Mouse (Mus musculus) liver, embryonic 11.5 days (tissue): ENCODE data around the gene Bcl2. TPM values are rescaled to one million over a fixed set of nuclear protein-coding genes. Genes with fewer than 3 reads are reported as not detected.

Experiments
- ATAC-seq: fragments of 200-750 bp; cut with Nextera tagmentation; replicated peaks from 2 replicates; pipeline ENCODE4 v1.8.0; 2017; ENCODE audit warnings: moderate number of reproducible peaks, mild to moderate bottlenecking, moderate TSS enrichment, moderate library complexity; ENCODE audit not compliant: low FRiP score
- DNase-seq: peaks from one replicate; pipeline ENCODE4 v3.0.0-alpha.2; 2017; ENCODE audit warnings: low spot score
- H3K27ac ChIP-seq: fragments of 300-500 bp; sonication (generic); 2 replicates; pipeline ENCODE4 v1.5.1; 2014; ENCODE audit warnings: mild to moderate bottlenecking, low read depth, low read length, control low read depth
- H3K27me3 ChIP-seq: fragments of 300-500 bp; sonication (generic); replicated peaks from 2 replicates; pipeline ENCODE4 v1.6.1; 2014; ENCODE audit warnings: low read length, mixed read lengths; ENCODE audit not compliant: control insufficient read depth, insufficient read depth
- H3K36me3 ChIP-seq: fragments of 300-500 bp; sonication (generic); 2 replicates; pipeline ENCODE4 v1.6.1; 2014; ENCODE audit warnings: mild to moderate bottlenecking, low read length, moderate library complexity, mixed read lengths; ENCODE audit not compliant: control insufficient read depth, insufficient read depth
- H3K4me1 ChIP-seq: fragments of 300-500 bp; sonication (generic); replicated peaks from 2 replicates; pipeline ENCODE4 v1.6.1; 2014; ENCODE audit warnings: low read length, mixed read lengths; ENCODE audit not compliant: control insufficient read depth, insufficient read depth
- H3K4me2 ChIP-seq: fragments of 300-500 bp; sonication (generic); 2 replicates; pipeline ENCODE4 v1.6.1; 2014; ENCODE audit warnings: mild to moderate bottlenecking, control low read depth, moderate library complexity
- H3K4me3 ChIP-seq: fragments of 300-500 bp; sonication (generic); 2 replicates; pipeline ENCODE4 v1.5.1; 2014; ENCODE audit warnings: low read depth, low read length, control low read depth
- H3K9ac ChIP-seq: fragments of 300-500 bp; sonication (generic); 2 replicates; pipeline ENCODE4 v1.6.1; 2014; ENCODE audit warnings: low read depth, low read length, control low read depth
- H3K9me3 ChIP-seq: fragments of 300-500 bp; sonication (generic); 2 replicates; pipeline ENCODE4 v1.6.1; 2016; ENCODE audit warnings: low read length, inconsistent platforms, mixed read lengths; ENCODE audit not compliant: control insufficient read depth
- WGBS: fragments of 180-500 bp; shearing (Covaris S2); extraction: QIAGEN DNeasy Blood & Tissue Kit; methylation state at CpG from one replicate; pipeline ENCODE4 v1.1.7; 2014; 5-methylcytosine and 5-hydroxymethylcytosine counted together
- polyA plus RNA-seq: library from polyadenylated mRNA; unstranded; fragments of >200 nt; fragmentation: Nextera tagmentation; extraction: Ambion mirVana; gene quantifications from 2 replicates; pipeline ENCODE4 v1.2.1, GENCODE M21; 2014

Gene Bcl2
- polyA plus RNA-seq, 1 experiment from 2014 or later: 2.8 TPM

DNA sequence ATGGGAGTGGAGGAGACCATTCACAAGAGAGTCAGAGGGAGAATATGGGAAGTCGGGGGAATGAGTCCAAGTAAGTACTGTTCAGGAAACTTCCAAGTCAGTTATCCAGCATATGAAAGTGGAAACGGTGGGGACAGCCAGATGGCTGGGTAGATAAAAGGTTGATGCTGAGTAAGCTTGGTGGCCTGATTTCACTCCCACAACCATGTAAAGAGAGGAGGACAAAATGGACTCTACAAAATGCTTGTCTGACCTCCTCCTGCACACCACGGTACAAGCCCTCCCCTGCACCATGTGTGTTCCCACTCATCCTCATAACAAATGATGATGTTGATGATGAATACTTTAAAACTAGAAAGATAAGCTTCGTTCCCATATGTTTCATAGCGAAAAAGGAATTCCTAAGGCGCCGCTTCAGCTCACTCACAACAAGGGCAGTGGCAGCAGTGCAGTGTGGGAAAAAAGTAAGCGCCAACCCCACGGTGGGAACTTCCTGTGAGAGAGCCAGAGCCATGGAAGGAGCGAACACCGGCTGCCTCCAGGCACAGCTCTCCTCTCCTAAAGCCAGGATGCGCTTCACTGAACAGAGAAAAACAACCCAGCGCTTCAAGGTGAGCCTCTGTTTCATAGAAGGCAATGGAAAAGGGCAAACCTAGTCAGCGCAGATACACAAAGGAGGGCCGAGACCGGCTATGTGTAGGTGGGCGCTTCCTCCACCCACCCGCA is 26.5 kb downstream of the Bcl2 start:
- ATAC-seq (no peak), DNase-seq (no peak)
- Histone ChIP-seq H3K27ac (no peak overlapping the region), H3K4me3 (no peak overlapping the region), H3K4me2 (no peak overlapping the region), H3K9ac (no peak overlapping the region), H3K36me3 (no peaks in the 10 kb centered on the region), H3K27me3 (no peaks in the 10 kb centered on the region), H3K4me1 (peaks cover 3% of the 10 kb centered on the region; the same call in 1 of the 2 replicates), H3K9me3 (no peaks in the 10 kb centered on the region)
- 77% methylated on average over 18 of the region's 18 CpGs for WGBS

DNA sequence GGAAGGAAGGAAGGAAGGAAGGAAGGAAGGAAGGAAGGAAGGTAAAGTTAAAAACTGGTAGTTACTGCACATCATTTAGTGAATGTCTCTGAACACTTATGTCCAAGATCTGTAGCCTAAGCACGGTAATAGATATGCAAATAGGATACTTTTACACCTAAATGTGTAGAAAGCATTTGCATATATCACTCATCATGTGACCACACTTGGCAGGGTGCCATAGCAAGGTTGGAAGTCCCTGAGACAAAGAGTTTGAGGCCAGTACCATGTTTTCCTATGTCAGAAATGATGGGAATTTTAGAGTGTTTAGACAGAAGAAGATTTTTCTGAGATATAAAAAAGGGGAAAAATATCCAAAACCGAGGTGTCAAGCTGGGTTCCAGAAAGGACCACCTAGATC is 28.4 kb downstream of the Bcl2 start:
- Histone ChIP-seq H3K27me3 (no peaks in the 10 kb centered on the region), H3K9me3 (no peaks in the 10 kb centered on the region), H3K9ac (no peak overlapping the region), H3K4me3 (no peak overlapping the region), H3K27ac (no peak overlapping the region), H3K4me1 (peaks cover 3% of the 10 kb centered on the region; the same call in 1 of the 2 replicates), H3K4me2 (no peak overlapping the region), H3K36me3 (no peaks in the 10 kb centered on the region)
- DNase-seq (no peak), ATAC-seq (no peak)
- 66% methylated on average over 2 of the region's 2 CpGs for WGBS

DNA sequence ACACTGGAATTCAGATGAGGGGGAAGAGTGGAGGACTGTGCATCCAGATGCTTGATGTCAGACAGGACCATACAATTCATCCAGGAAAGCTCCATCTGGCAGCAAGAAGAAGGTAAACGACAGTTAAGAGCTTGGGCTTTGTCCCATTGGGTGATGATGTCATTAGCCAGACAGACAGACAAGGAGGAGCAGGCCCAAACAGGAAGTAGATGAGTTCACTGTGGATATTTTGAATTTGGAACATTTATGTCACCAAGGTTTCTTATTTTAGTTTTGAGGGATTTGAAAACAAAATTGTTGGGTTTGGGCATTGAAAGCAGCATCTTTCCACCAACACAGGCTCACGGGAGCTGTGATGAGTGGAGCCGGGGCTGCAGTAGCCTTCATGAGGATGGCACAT is 29.5 kb downstream of the Bcl2 start:
- Histone ChIP-seq H3K27me3 (no peaks in the 10 kb centered on the region), H3K4me3 (no peak overlapping the region), H3K4me2 (no peak overlapping the region), H3K9me3 (no peaks in the 10 kb centered on the region), H3K4me1 (peaks cover 3% of the 10 kb centered on the region; the same call in 1 of the 2 replicates), H3K9ac (no peak overlapping the region), H3K36me3 (no peaks in the 10 kb centered on the region), H3K27ac (no peak overlapping the region)
- no peak for ATAC-seq
- WGBS: 75% methylated on average over 3 of the region's 3 CpGs
- no peak for DNase-seq

DNA sequence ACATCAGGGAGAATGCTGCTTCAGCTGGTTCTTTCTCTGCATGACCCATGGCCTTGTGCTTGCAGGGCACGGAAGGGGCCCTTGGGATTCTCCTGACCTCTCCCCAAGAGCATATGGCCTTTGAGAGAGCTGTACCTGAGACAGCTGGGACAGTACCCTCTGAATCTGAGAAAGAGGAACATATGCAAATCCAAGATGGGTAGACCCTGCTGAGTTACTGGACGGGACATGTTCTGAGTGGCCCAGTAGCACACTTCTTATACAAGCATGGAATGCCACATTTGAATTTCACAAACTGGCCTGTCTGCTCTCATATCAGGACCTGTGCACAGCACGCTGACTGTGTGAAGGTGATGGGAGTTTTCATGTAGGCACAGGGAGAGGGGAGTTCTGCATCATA is 31.2 kb downstream of the Bcl2 start:
- no peak overlapping the region for H3K27ac ChIP-seq
- no peak overlapping the region for H3K9ac ChIP-seq
- ATAC-seq (no peak), DNase-seq (no peak)
- no peaks in the 10 kb centered on the region for H3K27me3 ChIP-seq
- no peaks in the 10 kb centered on the region for H3K9me3 ChIP-seq
- no peak overlapping the region for H3K4me2 ChIP-seq
- H3K4me3 ChIP-seq: no peak overlapping the region
- WGBS: 78% methylated on average over 3 of the region's 3 CpGs
- H3K4me1 ChIP-seq: no peaks in the 10 kb centered on the region
- no peaks in the 10 kb centered on the region for H3K36me3 ChIP-seq

DNA sequence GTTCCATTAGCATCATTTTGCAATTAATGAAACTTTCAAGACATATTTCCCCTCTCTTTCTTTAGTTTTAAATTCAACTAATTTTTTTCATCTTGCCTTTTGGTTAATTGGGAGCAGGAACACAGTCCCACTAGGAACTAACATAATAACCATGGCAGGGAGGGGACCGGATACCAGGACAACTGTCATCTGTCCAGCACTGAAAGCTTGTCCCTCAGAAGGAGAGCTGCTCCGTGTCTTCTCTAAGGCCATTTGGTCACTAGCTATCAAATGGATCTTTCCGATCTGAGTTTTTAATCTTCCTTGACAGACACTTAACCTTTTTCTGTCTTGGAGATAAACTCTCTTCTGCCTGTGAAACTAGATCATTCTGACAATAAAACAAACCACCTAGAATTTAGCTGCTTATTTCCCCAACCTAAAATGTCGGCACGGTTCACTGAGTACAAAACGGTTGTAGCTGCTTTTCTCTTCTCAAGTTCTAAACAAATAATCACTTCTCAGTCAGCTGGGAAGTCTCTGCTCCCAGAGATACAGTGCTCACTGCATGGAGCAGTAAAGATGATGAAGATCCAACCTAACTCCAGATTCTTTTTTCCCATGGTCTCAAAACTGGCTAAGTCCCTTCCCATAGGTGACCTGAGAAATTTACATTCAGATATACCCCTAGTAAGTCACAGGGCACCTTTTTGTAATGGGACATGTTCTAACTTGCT is 34.1 kb downstream of the Bcl2 start:
- H3K4me1 ChIP-seq: no peaks in the 10 kb centered on the region
- ATAC-seq (no peak), DNase-seq (no peak)
- no peak overlapping the region for H3K27ac ChIP-seq
- H3K27me3 ChIP-seq: no peaks in the 10 kb centered on the region
- H3K9ac ChIP-seq: no peak overlapping the region
- H3K36me3 ChIP-seq: no peaks in the 10 kb centered on the region
- H3K4me3 ChIP-seq: no peak overlapping the region
- no peak overlapping the region for H3K4me2 ChIP-seq
- WGBS: 82% methylated on average over 6 of the region's 6 CpGs
- H3K9me3 ChIP-seq: no peaks in the 10 kb centered on the region

DNA sequence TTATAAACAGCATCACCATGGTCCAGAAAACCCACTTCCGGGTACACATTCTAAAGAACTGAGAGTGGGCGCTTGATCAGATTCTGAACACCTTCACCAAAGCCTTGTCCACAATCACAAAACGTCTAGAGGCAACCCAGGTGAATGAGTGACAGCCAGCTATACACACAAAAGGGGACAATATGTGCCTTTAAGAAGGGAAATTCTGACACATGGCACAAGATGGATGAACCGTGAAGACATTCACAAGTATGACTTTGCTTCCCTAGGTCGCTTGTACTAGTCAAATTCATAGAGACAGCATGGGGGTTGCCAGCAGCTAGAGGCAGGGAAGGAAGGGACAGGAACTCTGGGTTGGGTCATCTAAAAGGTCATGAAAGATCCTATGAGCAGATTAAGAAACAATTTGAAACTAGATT is 36.0 kb downstream of the Bcl2 start:
- H3K27ac ChIP-seq: no peak overlapping the region
- no peak overlapping the region for H3K4me3 ChIP-seq
- no peaks in the 10 kb centered on the region for H3K27me3 ChIP-seq
- H3K9me3 ChIP-seq: no peaks in the 10 kb centered on the region
- WGBS: 73% methylated on average over 5 of the region's 5 CpGs
- DNase-seq (no peak), ATAC-seq (no peak)
- no peak overlapping the region for H3K9ac ChIP-seq
- H3K4me2 ChIP-seq: no peak overlapping the region
- H3K36me3 ChIP-seq: no peaks in the 10 kb centered on the region
- H3K4me1 ChIP-seq: no peaks in the 10 kb centered on the region

DNA sequence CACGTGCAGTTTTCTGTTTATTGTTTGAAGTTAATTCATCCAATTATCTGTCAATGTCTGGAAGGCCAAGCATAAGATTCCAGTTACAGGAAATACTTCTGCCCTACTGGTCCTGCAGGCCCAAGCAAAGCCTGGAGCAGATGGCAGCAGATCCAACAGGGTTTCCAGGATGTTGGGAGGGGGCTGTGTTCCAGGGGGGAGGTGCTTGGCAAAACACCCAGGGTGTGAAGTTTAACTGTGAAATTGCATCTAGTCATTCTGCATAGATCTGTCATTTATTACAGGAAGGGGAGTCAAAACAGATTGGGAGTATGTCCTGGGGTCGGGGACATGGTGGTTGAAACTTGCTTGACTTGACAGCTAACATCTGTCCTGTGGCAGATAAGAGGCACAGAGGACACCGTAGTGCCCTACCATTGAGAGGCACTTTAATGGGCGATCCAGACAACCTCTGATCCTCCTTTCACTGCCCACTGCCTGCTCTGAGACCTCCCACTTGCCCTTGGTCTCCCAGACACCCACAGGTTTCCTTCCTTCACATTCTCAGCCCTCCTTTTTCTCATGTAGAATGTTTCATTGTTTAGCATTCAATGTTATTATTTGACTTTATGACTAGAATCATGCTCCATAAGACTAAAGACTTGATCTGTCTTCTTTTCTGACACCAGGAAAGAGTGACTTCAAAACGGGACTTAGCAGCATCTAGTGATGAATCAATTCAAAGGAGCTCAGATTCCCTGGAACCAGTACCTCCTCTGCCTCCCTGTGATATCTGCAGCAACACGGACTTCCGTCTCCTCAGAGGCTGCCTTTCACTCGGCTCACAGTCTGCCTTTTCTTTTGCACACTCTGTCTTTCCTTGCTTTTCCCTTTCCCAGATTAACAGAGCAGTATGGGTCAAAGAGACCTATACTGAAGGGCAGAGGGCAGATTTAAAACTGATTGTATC is 47.7 kb downstream of the Bcl2 start:
- ATAC-seq (peak; percentile 45; the same call in 1 of the 2 replicates), DNase-seq (no peak)
- Histone ChIP-seq H3K27me3 (no peaks in the 10 kb centered on the region), H3K27ac (no peak overlapping the region), H3K4me1 (0 out of 2 replicates have a peak, but pooled peaks cover 5% of the 10 kb centered on the region), H3K4me2 (no peak overlapping the region), H3K9me3 (no peaks in the 10 kb centered on the region), H3K9ac (no peak overlapping the region), H3K4me3 (no peak overlapping the region), H3K36me3 (no peaks in the 10 kb centered on the region)
- WGBS: 50% methylated on average over 8 of the region's 8 CpGs

DNA sequence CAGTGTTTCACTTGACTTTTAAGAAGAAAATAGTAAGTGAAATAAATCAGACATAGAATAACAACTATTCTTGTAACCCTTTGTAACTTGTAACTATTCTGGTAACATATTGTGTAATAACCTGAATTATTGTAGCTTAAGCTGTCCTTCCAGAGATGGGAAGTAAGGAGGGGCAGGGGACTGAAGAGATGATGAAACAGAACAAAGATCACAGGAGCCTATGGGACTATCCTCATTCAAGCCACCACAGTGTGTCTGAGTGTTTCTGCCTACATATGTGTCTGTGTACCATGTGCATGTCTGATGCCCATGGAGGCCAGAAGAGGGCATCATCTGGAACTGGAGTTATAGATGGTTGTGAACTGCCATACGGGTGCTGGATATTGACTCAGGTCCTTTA is 49.1 kb downstream of the Bcl2 start:
- Histone ChIP-seq H3K4me1 (0 out of 2 replicates have a peak, but pooled peaks cover 5% of the 10 kb centered on the region), H3K27ac (no peak overlapping the region), H3K36me3 (no peaks in the 10 kb centered on the region), H3K27me3 (no peaks in the 10 kb centered on the region), H3K4me3 (no peak overlapping the region), H3K9ac (no peak overlapping the region), H3K4me2 (no peak overlapping the region), H3K9me3 (no peaks in the 10 kb centered on the region)
- DNase-seq (no peak), ATAC-seq (no peak)
- WGBS: 76% methylated on average over 1 of the region's 1 CpGs
